Mouse (Mus musculus) neural tube, embryonic 12.5 days (tissue): ENCODE data around the gene Pxt1. TPM values are rescaled to one million over a fixed set of nuclear protein-coding genes. Genes with fewer than 3 reads are reported as not detected.
A peak's percentile ranks its signal among the peaks of the same experiment; 100 is the strongest.

Experiments used
- ATAC-seq: fragments of 200-750 bp; cut with Nextera tagmentation; 2 replicates; pipeline ENCODE4 v1.8.0; 2017; ENCODE audit warnings: low read depth, mild to moderate bottlenecking, moderate TSS enrichment, moderate library complexity; ENCODE audit not compliant: low FRiP score
- H3K27ac ChIP-seq: fragments of 300-500 bp; sonication (generic); 2 replicates; pipeline ENCODE4 v1.5.1; 2016
- H3K27me3 ChIP-seq: fragments of 300-500 bp; sonication (generic); replicated peaks from 2 replicates; pipeline ENCODE4 v1.6.1; 2016; ENCODE audit warnings: mild to moderate bottlenecking
- H3K36me3 ChIP-seq: fragments of 300-500 bp; sonication (generic); 2 replicates; pipeline ENCODE4 v1.6.1; 2016; ENCODE audit warnings: mild to moderate bottlenecking
- H3K4me1 ChIP-seq: fragments of 300-500 bp; sonication (generic); 2 replicates; pipeline ENCODE4 v1.6.1; 2016
- H3K4me2 ChIP-seq: fragments of 300-500 bp; sonication (generic); replicated peaks from 2 replicates; pipeline ENCODE4 v1.6.1; 2016; ENCODE audit warnings: mild to moderate bottlenecking
- H3K4me3 ChIP-seq: fragments of 300-500 bp; sonication (generic); 2 replicates; pipeline ENCODE4 v1.5.1; 2016
- H3K9ac ChIP-seq: fragments of 300-500 bp; sonication (generic); 2 replicates; pipeline ENCODE4 v1.6.1; 2016; ENCODE audit warnings: mild to moderate bottlenecking
- H3K9me3 ChIP-seq: fragments of 300-500 bp; sonication (generic); 2 replicates; pipeline ENCODE4 v1.6.1; 2016; ENCODE audit warnings: mild to moderate bottlenecking
- WGBS: fragments of 180-500 bp; shearing (Covaris S2); methylation state at CpG from one replicate; pipeline ENCODE4 v1.1.7; 2016; 5-methylcytosine and 5-hydroxymethylcytosine counted together
- polyA plus RNA-seq: library from polyadenylated mRNA; unstranded; fragments of >200 nt; fragmentation: Nextera tagmentation; extraction: Ambion mirVana; gene quantifications from 2 replicates; pipeline ENCODE4 v1.2.1, GENCODE M21; 2016

The Pxt1 gene
- polyA plus RNA-seq, 1 experiment from 2014 or later, result not detected

GRCm38 (mm10) chr17:28926380-28926779 lies 17.3 kb downstream of the Pxt1 start:
- Histone ChIP-seq H3K4me3 (no peak overlapping the region), H3K9ac (no peak overlapping the region), H3K27me3 (no peaks in the 10 kb centered on the region), H3K27ac (no peak overlapping the region), H3K4me2 (no peak overlapping the region), H3K36me3 (no peaks in the 10 kb centered on the region), H3K4me1 (peaks cover 9% of the 10 kb centered on the region), H3K9me3 (no peaks in the 10 kb centered on the region)
- no peak for ATAC-seq
- WGBS, result 21% methylated on average over 13 of the region's 13 CpGs

DNA sequence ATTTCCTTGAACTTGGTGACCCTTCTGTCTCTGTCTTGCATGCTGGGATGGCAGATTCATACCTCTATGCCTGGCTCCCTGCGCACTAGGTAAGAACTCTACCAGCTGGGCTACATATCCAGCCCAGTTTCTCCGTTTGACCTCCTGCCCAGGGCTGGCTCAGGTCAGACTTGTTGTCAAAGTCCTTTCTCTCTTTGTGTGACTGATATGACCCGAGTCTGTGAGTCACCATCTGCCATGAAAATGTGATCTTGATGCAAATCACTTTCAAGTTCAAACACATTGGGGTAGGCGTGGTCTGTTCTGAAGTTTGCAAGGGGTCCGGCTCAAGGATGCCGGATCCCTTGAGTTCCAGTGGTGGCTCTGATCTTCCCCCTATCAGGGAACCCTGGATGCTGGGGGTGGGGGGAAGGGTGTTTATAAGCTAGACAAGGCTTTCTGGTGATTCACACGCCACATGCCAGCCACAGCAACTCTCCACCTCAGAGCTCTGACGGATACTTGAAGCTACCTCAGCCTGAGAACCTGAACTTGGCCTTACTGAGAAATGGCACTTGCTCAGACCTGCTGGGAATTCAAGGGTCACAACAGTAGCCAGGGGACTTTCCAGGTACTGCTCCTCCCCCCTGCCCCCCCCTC lies 18.6 kb downstream of the Pxt1 start:
- H3K36me3 ChIP-seq, result no peaks in the 10 kb centered on the region
- H3K4me2 ChIP-seq, result no peak overlapping the region
- no peaks in the 10 kb centered on the region for H3K9me3 ChIP-seq
- peaks cover under 1% of the 10 kb centered on the region; the same call in 1 of the 2 replicates for H3K4me1 ChIP-seq
- no peak overlapping the region for H3K27ac ChIP-seq
- H3K27me3 ChIP-seq, result no peaks in the 10 kb centered on the region
- WGBS, result 82% methylated on average over 8 of the region's 8 CpGs
- no peak overlapping the region for H3K9ac ChIP-seq
- no peak overlapping the region for H3K4me3 ChIP-seq
- ATAC-seq, result no peak

DNA sequence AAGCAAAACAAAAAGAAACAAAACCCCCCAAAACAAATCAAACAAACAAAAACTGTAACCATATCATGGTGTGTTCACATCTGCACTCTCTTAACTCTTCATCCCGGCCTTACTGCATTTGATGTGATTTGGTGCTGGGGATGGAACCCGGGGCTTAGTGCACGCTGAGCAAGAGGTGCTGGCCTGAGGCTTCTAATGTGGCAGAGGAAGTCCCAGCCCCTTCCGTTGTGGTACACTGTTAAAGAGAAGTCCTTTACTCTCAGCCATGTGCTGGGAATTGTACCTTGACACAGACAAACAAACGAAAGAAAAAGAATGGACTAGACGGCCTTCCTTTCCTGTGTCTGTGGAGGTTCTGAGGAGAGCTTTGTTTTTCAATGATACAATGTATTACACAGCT lies 21.5 kb downstream of the Pxt1 start:
- Histone ChIP-seq H3K27ac (no peak overlapping the region), H3K36me3 (no peaks in the 10 kb centered on the region), H3K4me2 (no peak overlapping the region), H3K4me1 (no peaks in the 10 kb centered on the region), H3K4me3 (no peak overlapping the region), H3K9me3 (no peaks in the 10 kb centered on the region), H3K27me3 (no peaks in the 10 kb centered on the region), H3K9ac (no peak overlapping the region)
- no peak for ATAC-seq
- WGBS, result 66% methylated on average over 6 of the region's 6 CpGs

DNA sequence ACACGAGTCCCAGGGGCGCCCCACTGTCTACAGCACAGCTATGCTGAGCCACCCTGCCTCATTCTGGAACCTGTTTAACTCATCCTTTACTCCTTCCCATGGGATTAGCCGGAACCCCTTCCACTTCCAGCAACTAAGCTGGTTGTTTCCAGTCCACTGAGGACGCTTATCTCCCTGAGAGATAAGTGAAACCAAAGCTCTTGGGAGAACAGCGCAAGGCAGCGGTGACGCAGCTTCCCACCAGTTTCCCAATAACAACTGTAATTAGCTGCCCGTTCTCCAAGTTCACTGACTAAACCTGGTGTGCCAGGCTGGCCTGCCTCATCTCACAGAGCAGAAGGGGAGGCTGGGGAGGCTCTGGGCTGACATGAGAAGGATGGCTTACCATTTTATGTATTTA lies 22.6 kb downstream of the Pxt1 start:
- H3K27me3 ChIP-seq, result no peaks in the 10 kb centered on the region
- H3K9me3 ChIP-seq, result no peaks in the 10 kb centered on the region
- 83% methylated on average over 8 of the region's 8 CpGs for WGBS
- no peak for ATAC-seq
- H3K9ac ChIP-seq, result no peak overlapping the region
- no peaks in the 10 kb centered on the region for H3K4me1 ChIP-seq
- no peak overlapping the region for H3K4me2 ChIP-seq
- H3K36me3 ChIP-seq, result no peaks in the 10 kb centered on the region
- no peak overlapping the region for H3K27ac ChIP-seq
- no peak overlapping the region for H3K4me3 ChIP-seq

GRCm38 (mm10) chr17:28916520-28916919 lies 27.1 kb downstream of the Pxt1 start:
- H3K36me3 ChIP-seq, result no peaks in the 10 kb centered on the region
- no peaks in the 10 kb centered on the region for H3K27me3 ChIP-seq
- no peak overlapping the region for H3K4me3 ChIP-seq
- no peaks in the 10 kb centered on the region for H3K4me1 ChIP-seq
- no peak overlapping the region for H3K9ac ChIP-seq
- 92% methylated on average over 1 of the region's 1 CpGs for WGBS
- ATAC-seq, result no peak
- H3K9me3 ChIP-seq, result no peaks in the 10 kb centered on the region
- no peak overlapping the region for H3K27ac ChIP-seq
- H3K4me2 ChIP-seq, result no peak overlapping the region

GRCm38 (mm10) chr17:28915060-28915628 lies 28.5 kb downstream of the Pxt1 start, which contains the start of gene 4930539E08Rik:
TSS of gene 4930539E08Rik (minus strand) at chr17:28915324.
- WGBS, result 69% methylated on average over 12 of the region's 12 CpGs
- H3K4me3 ChIP-seq, result no peak within 1 kb of the TSS

DNA sequence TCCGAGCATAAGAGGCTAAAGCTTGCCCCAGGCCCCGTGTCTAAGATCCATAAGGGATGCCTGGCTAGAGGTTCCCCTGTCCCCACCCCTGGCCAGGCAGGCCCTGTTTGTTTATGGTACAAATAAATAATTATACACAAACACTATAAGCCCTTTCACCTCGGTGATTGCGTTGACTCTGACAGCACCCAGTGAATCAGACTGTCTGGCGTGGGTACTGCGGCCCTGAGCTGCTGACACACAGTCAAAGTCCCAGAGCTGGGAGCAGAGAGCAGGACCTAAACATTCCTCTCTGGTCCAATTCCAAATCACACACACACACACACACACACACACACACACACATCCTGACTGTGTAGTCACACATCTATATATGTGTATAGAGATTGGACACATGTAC lies 29.7 kb downstream of the Pxt1 start:
- Histone ChIP-seq H3K4me3 (no peak overlapping the region), H3K36me3 (no peaks in the 10 kb centered on the region), H3K9ac (no peak overlapping the region), H3K27ac (no peak overlapping the region), H3K27me3 (peaks cover 13% of the 10 kb centered on the region), H3K4me2 (no peak overlapping the region), H3K4me1 (peaks cover 7% of the 10 kb centered on the region; the same call in 1 of the 2 replicates), H3K9me3 (no peaks in the 10 kb centered on the region)
- ATAC-seq, result no peak
- 86% methylated on average over 6 of the region's 6 CpGs for WGBS

More at GRCm38 (mm10) chr17:28915060-28915628, 28.5 kb downstream of the Pxt1 start, which contains the start of gene 4930539E08Rik:
- H3K9me3 ChIP-seq, result no peaks in the 10 kb centered on the region
- ATAC-seq, result no peak
- peaks cover 3% of the 10 kb centered on the region; the same call in 1 of the 2 replicates for H3K27me3 ChIP-seq
- no peak within 1 kb of the TSS for H3K9ac ChIP-seq
- H3K4me2 ChIP-seq, result no peak within 1 kb of the TSS
- H3K4me1 ChIP-seq, result no peaks in the 10 kb centered on the region
- H3K36me3 ChIP-seq, result no peaks in the 10 kb centered on the region
- no peak within 1 kb of the TSS for H3K27ac ChIP-seq

- Histone ChIP-seq H3K36me3 (no peaks in the 10 kb centered on the region), H3K4me2 (no peak overlapping the region), H3K9ac (no peak overlapping the region), H3K27me3 (peaks cover 13% of the 10 kb centered on the region), H3K4me3 (no peak overlapping the region), H3K4me1 (peaks cover 7% of the 10 kb centered on the region; the same call in 1 of the 2 replicates), H3K27ac (no peak overlapping the region), H3K9me3 (no peaks in the 10 kb centered on the region)
- no peak for ATAC-seq
- WGBS, result 75% methylated on average over 5 of the region's 5 CpGs
Observed at GRCm38 (mm10) chr17:28913200-28913599, 30.4 kb downstream of the Pxt1 start.

GRCm38 (mm10) chr17:28910139-28910538 lies 33.5 kb downstream of the Pxt1 start:
- H3K9ac ChIP-seq, result no peak overlapping the region
- H3K36me3 ChIP-seq, result no peaks in the 10 kb centered on the region
- 0 out of 2 replicates have a peak overlapping the region, but pooled peaks have one; percentile 54 for H3K4me2 ChIP-seq
- no peaks in the 10 kb centered on the region for H3K9me3 ChIP-seq
- ATAC-seq, result no peak
- peaks cover 8% of the 10 kb centered on the region; the same call in 1 of the 2 replicates for H3K4me1 ChIP-seq
- H3K27ac ChIP-seq, result no peak overlapping the region
- H3K4me3 ChIP-seq, result no peak overlapping the region
- 26% methylated on average over 7 of the region's 7 CpGs for WGBS
- H3K27me3 ChIP-seq, result peaks cover 13% of the 10 kb centered on the region

- H3K9me3 ChIP-seq, result no peaks in the 10 kb centered on the region
- H3K36me3 ChIP-seq, result no peaks in the 10 kb centered on the region
- H3K27ac ChIP-seq, result no peak overlapping the region
- peaks cover 13% of the 10 kb centered on the region for H3K27me3 ChIP-seq
- ATAC-seq, result no peak
- WGBS, result 8% methylated on average over 29 of the region's 29 CpGs
- no peak overlapping the region; the same call in 1 of the 2 replicates for H3K4me3 ChIP-seq
- no peak overlapping the region for H3K9ac ChIP-seq
- peak overlapping the region; percentile 54 for H3K4me2 ChIP-seq
- peaks cover 11% of the 10 kb centered on the region; the same call in 1 of the 2 replicates for H3K4me1 ChIP-seq
Observed at GRCm38 (mm10) chr17:28909252-28909941, 34.2 kb downstream of the Pxt1 start.

DNA sequence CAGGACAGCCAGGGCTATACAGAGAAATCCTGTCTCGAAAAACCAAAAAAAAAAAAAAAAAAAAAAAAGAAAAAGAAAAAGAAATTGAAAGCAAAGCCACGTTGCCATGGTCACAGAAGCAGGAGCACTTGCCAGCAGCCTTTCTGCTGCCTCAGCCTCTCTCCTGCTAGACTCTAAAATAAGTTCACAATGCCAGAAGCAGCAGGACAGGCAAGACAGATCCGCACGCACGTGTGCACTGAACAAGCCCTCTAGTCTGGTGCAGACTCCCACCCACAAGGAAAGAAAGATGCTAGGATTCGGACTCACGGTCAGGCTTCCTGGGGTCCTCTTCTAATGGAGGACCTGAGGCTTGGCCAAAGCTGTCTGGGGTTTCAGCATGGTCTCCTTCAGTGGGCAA lies 35.7 kb downstream of the Pxt1 start:
- Histone ChIP-seq H3K4me1 (peaks cover 11% of the 10 kb centered on the region; the same call in 1 of the 2 replicates), H3K4me3 (no peak overlapping the region), H3K27ac (no peak overlapping the region), H3K9me3 (no peaks in the 10 kb centered on the region), H3K27me3 (peaks cover 13% of the 10 kb centered on the region), H3K4me2 (no peak overlapping the region), H3K9ac (no peak overlapping the region), H3K36me3 (no peaks in the 10 kb centered on the region)
- no peak for ATAC-seq
- WGBS, result 76% methylated on average over 7 of the region's 7 CpGs

GRCm38 (mm10) chr17:28905377-28905916 lies 38.2 kb downstream of the Pxt1 start:
- Histone ChIP-seq H3K27me3 (peaks cover 13% of the 10 kb centered on the region), H3K36me3 (no peaks in the 10 kb centered on the region), H3K4me2 (no peak overlapping the region), H3K9me3 (no peaks in the 10 kb centered on the region), H3K4me1 (peaks cover 11% of the 10 kb centered on the region; the same call in 1 of the 2 replicates), H3K27ac (no peak overlapping the region), H3K4me3 (no peak overlapping the region), H3K9ac (no peak overlapping the region)
- WGBS, result 69% methylated on average over 13 of the region's 13 CpGs
- no peak for ATAC-seq
